Mouse (Mus musculus): Measurements from ENCODE around the gene Zcchc2. TPM values are rescaled to one million over a fixed set of nuclear protein-coding genes. Genes with fewer than 3 reads are reported as not detected.

Zcchc2 gene
- total and polyA plus RNA-seq, 3 experiments = 10.3 to 25.0 (median 19.1) TPM

DNA sequence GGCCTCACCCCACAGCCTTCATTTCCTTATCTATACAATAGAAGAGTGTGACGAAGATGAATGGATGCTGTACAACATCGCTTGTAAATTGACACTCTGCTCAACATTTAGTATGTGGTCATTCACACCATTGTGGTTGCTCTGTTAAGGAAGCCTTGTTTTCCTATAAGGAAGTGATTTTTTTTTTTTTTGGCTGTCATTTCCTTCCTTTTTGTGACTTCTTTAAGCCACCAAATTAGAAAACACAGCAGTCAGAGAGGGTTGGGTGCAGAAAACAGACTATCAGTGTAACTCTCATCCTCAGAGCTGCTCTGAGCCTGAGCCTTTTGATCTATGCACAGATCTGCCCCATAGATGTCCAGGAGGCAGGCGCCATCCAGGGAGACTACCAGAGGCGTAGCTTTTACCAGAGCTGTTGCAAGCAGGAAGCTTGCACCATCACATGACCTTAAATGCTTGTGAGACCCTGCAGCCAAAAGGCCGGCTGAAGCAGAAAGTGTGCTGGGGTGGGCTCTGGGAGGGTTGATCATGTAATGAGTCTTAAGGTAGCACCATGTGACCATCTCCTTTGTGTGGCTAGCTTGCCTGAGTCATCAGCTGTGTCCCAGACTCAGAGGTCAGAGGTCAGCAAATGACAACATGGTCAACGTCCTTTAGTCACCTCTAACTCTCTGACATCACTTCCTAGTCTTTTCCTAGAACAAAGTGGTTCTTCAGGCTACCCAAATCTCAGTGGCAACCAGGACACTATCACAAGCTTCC, 9.2 kb upstream of the Zcchc2 start:
- Histone ChIP-seq H3K9me3 (replicated peaks; ENCODE audit: insufficient read depth, low read length) (no peaks in the 10 kb centered on the region), H3K4me1 (ENCODE audit: control insufficient read depth in 1 of 2, insufficient read depth in 2 of 2, low read length in 2 of 2) (peaks cover 0 to 3% of the 10 kb centered on the region in 2 experiments; a peak in 1 of 4 replicates), H3K27me3 (ENCODE audit: control insufficient read depth in 1 of 2, insufficient read depth in 2 of 2, low read length in 2 of 2) (no peaks in the 10 kb centered on the region), H3K4me3 (ENCODE audit: control insufficient read depth in 1 of 2, insufficient read depth in 1 of 2, low read depth in 2 of 2, low read length in 2 of 2) (no peak overlapping the region), H3K9ac (ENCODE audit: control insufficient read depth, low read depth, low read length, poor library complexity, severe bottlenecking) (no peak overlapping the region), H3K27ac (ENCODE audit: control insufficient read depth, low read depth, low read length) (no peak overlapping the region), H3K79me2 (ENCODE audit: control insufficient read depth, insufficient read depth, low read length, poor library complexity) (no peaks in the 10 kb centered on the region), H3K36me3 (ENCODE audit: control insufficient read depth in 1 of 2, insufficient read depth in 2 of 2, low read length in 2 of 2) (peaks cover 0 to 2% of the 10 kb centered on the region in 2 experiments; a peak in 2 of 4 replicates)
- peak; percentile 62; the same call in 1 of the 2 replicates for TF ChIP-seq ZNF384 (IDR thresholded peaks at IDR 0.05; ENCODE audit: low read depth, low read length)
- no peak for TF ChIP-seq ZMIZ1 (IDR thresholded peaks at IDR 0.05; ENCODE audit: low read depth, low read length)
- DNase-seq (ENCODE audit: low read depth, low spot score) = no peak

DNA sequence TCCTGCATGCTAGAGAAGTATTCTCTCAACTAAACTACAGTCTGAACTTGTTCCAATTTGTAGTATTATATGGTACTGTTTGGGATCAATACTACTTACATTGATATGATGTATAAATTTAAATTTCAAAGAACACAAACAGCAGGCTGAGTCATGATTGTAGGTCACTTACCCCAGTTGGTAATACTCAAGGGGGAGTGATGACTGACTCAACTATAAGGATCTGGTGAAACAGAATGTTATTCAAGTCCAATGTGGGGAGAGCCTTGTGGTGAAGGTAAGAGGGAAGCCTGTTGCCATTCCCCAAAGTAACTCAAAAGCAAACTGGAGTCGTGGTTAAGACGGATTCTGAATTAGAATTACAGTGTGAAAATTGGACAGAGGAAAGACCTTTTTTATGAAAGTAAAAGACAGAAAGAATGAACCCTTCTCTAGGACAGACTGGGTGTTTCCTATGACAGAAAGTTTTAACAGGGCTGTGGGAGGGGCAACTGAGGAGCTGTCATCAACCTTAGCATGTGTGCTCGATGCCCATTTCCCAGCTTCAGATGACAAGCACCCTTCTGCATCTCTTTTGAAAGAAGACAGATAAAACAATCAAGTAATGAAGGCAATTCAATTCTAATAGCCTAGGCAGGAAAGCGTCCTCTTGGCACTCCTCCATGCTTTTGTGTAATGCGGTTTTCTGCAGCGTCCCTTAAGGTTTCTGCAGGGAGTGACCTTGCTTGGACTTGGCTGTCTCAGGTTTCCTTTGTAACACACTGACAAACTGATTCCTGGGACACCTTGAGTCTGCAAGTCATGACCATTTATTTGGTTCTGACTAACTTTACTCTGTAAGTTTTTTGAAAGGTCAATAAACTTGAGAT, 7.5 kb upstream of the Zcchc2 start:
- Histone ChIP-seq H3K79me2 (ENCODE audit: control insufficient read depth, insufficient read depth, low read length, poor library complexity) (no peaks in the 10 kb centered on the region), H3K27me3 (ENCODE audit: control insufficient read depth in 1 of 2, insufficient read depth in 2 of 2, low read length in 2 of 2) (no peaks in the 10 kb centered on the region), H3K9me3 (replicated peaks; ENCODE audit: insufficient read depth, low read length) (no peaks in the 10 kb centered on the region), H3K36me3 (ENCODE audit: control insufficient read depth in 1 of 2, insufficient read depth in 2 of 2, low read length in 2 of 2) (peaks cover 0 to 2% of the 10 kb centered on the region in 2 experiments; a peak in 2 of 4 replicates), H3K4me1 (ENCODE audit: control insufficient read depth in 1 of 2, insufficient read depth in 2 of 2, low read length in 2 of 2) (peaks cover 0 to 3% of the 10 kb centered on the region in 2 experiments; a peak in 1 of 4 replicates), H3K27ac (ENCODE audit: control insufficient read depth, low read depth, low read length) (no peak overlapping the region), H3K9ac (ENCODE audit: control insufficient read depth, low read depth, low read length, poor library complexity, severe bottlenecking) (no peak overlapping the region), H3K4me3 (ENCODE audit: control insufficient read depth in 1 of 2, insufficient read depth in 1 of 2, low read depth in 2 of 2, low read length in 2 of 2) (no peak overlapping the region)
- no peak for TF ChIP-seq MAZ (IDR thresholded peaks at IDR 0.05; ENCODE audit: low read depth, low read length)
- no peak for TF ChIP-seq MAFK (IDR thresholded peaks at IDR 0.05; ENCODE audit: borderline replicate concordance, low read depth, low read length)
- TF ChIP-seq NELFE (IDR thresholded peaks at IDR 0.05; ENCODE audit: low read depth, low read length) = no peak
- TF ChIP-seq RCOR1 (IDR thresholded peaks at IDR 0.05; ENCODE audit: low read depth, low read length) = no peak
- no peak for TF ChIP-seq HCFC1 (IDR thresholded peaks at IDR 0.05; ENCODE audit: low read depth, low read length)
- TF ChIP-seq USF2 (IDR thresholded peaks at IDR 0.05; ENCODE audit: borderline replicate concordance in 1 of 2, insufficient read depth in 1 of 2, low read depth in 1 of 2, low read length in 2 of 2) = no peak
- no peak for TF ChIP-seq ELF1 (IDR thresholded peaks at IDR 0.05; ENCODE audit: low read depth, low read length)
- TF ChIP-seq ZNF384 (IDR thresholded peaks at IDR 0.05; ENCODE audit: low read depth, low read length) = no peak
- TF ChIP-seq ZMIZ1 (IDR thresholded peaks at IDR 0.05; ENCODE audit: low read depth, low read length) = no peak
- no peak for TF ChIP-seq ZKSCAN1 (IDR thresholded peaks at IDR 0.05; ENCODE audit: low read depth, low read length)
- TF ChIP-seq USF1 (IDR thresholded peaks at IDR 0.05; ENCODE audit: low read depth, low read length) = no peak
- no peak for TF ChIP-seq NRF1 (IDR thresholded peaks at IDR 0.05; ENCODE audit: insufficient read depth, low read depth, low read length, poor library complexity, severe bottlenecking)
- no peak for DNase-seq (ENCODE audit: low read depth, low spot score)

All from MEL (cell line).